Mouse (Mus musculus) heart, postnatal 4 days (tissue): ENCODE results near the gene Igsf3. TPM values are rescaled to one million over a fixed set of nuclear protein-coding genes. Genes with fewer than 3 reads are reported as not detected.

Experiments used
- DNase-seq: peaks from one replicate; pipeline ENCODE4 v3.0.0; 2021
- total RNA-seq, 2 experiments: library from RNA; stranded (reverse); gene quantifications; 2 replicates each; pipeline ENCODE4 v1.2.3; 2021

Igsf3 gene
- total RNA-seq, 2 experiments from 2014 or later: 26.9 to 29.8 TPM

- no peak for DNase-seq
Measured at GRCm38 (mm10) chr3:101377256-101378024, 557 bp downstream of the Igsf3 start.

- DNase-seq: peak; percentile 48
Measured at GRCm38 (mm10) chr3:101378102-101378501, 1.2 kb downstream of the Igsf3 start.

- peak; percentile 69 for DNase-seq
Measured at GRCm38 (mm10) chr3:101379789-101380188, 2.9 kb downstream of the Igsf3 start.

GRCm38 (mm10) chr3:101381691-101382090 is 4.8 kb downstream of the Igsf3 start:
- no peak for DNase-seq

- DNase-seq: no peak
Measured at GRCm38 (mm10) chr3:101382751-101383150, 5.9 kb downstream of the Igsf3 start.

- no peak for DNase-seq
Measured at GRCm38 (mm10) chr3:101386430-101387016, 9.6 kb downstream of the Igsf3 start.

GRCm38 (mm10) chr3:101387849-101388248 is 11.0 kb downstream of the Igsf3 start:
- no peak for DNase-seq

GRCm38 (mm10) chr3:101389566-101389965 is 12.7 kb downstream of the Igsf3 start:
- no peak for DNase-seq

- DNase-seq: no peak
Measured at GRCm38 (mm10) chr3:101390472-101390871, 13.6 kb downstream of the Igsf3 start.

- no peak for DNase-seq
Measured at GRCm38 (mm10) chr3:101391991-101392390, 15.1 kb downstream of the Igsf3 start.

- DNase-seq: peak; percentile 70
Measured at GRCm38 (mm10) chr3:101393103-101393644, 16.3 kb downstream of the Igsf3 start.

GRCm38 (mm10) chr3:101393659-101394539 is 17.0 kb downstream of the Igsf3 start:
- DNase-seq: peak; percentile 50

GRCm38 (mm10) chr3:101395341-101395740 is 18.5 kb downstream of the Igsf3 start:
- no peak for DNase-seq

- no peak for DNase-seq
Measured at GRCm38 (mm10) chr3:101396061-101396460, 19.2 kb downstream of the Igsf3 start.

- no peak for DNase-seq
Measured at GRCm38 (mm10) chr3:101396726-101397263, 19.9 kb downstream of the Igsf3 start.

- no peak for DNase-seq
Measured at GRCm38 (mm10) chr3:101397422-101397821, 20.5 kb downstream of the Igsf3 start.

GRCm38 (mm10) chr3:101398071-101398786 is 21.3 kb downstream of the Igsf3 start:
- peak; percentile 55 for DNase-seq

- no peak for DNase-seq
Measured at GRCm38 (mm10) chr3:101398877-101399276, 22.0 kb downstream of the Igsf3 start.

GRCm38 (mm10) chr3:101401501-101401900 is 24.6 kb downstream of the Igsf3 start:
- DNase-seq: no peak

GRCm38 (mm10) chr3:101404620-101405415 is 27.9 kb downstream of the Igsf3 start:
- no peak for DNase-seq

GRCm38 (mm10) chr3:101405495-101405894 is 28.6 kb downstream of the Igsf3 start:
- peak; percentile 55 for DNase-seq
